Mouse (Mus musculus) monocyte, adult 5-6 weeks (primary cell): ENCODE measurements around the gene Olfr1145. TPM values are rescaled to one million over a fixed set of nuclear protein-coding genes. Genes with fewer than 3 reads are reported as not detected.

Source experiments
- ATAC-seq: fragments of 153-309, 156-312 bp; replicated peaks from 2 replicates; pipeline ENCODE4 v1.8.0; 2017; ENCODE audit warnings: mild to moderate bottlenecking; ENCODE audit not compliant: low TSS enrichment, insufficient number of reproducible peaks, severe bottlenecking, poor library complexity, low FRiP score
- total RNA-seq: library from RNA; stranded (forward); fragments of 200-1000, 200-491, 200-594 nt; gene quantifications from 3 replicates; pipeline ENCODE4 v1.2.3, GENCODE M21; 2017

Olfr1145 gene
- total RNA-seq, result not detected in 3 replicates

DNA sequence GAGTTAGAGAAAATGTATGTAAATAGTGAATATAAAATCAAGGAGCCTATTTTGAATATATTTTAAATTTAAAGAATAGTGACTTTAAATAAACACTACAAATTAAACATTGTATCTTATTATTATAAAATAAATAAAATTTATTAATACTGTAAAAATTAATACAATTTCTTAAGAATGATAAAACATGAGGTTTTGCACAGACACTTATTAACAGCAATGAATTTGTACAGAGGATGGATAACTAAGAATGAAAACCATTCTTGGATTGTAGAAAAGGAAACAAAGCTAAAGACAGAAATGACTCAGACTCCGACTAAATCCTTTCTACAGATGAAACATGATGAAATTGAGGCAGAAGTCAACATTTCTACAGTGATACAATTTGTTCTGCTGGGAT lies at the start of gene Olfr1145:
TSS of gene Olfr1145 (plus strand) at position 301 of the 400 bp plus-strand sequence.
- no peak for ATAC-seq

DNA sequence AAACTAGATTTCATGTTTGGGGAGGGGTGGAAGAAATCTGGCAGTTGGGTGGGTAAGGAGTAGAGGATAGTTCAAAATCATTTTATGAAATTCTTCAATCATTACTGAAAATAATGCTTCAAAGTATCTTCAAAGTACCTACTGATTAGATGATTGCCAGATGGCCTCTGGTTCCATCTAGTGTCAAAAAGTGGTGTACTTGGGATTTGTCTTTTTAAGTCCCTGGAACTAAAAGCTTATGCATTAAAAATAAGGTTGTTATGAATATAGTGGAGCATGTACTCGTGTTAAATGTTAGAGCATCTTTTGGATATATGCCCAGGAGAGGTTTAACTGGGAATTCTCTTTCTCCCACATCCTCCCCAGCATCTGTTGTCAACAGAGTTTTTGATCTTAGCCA lies 33.5 kb upstream of the Olfr1145 start:
- ATAC-seq, result no peak

DNA sequence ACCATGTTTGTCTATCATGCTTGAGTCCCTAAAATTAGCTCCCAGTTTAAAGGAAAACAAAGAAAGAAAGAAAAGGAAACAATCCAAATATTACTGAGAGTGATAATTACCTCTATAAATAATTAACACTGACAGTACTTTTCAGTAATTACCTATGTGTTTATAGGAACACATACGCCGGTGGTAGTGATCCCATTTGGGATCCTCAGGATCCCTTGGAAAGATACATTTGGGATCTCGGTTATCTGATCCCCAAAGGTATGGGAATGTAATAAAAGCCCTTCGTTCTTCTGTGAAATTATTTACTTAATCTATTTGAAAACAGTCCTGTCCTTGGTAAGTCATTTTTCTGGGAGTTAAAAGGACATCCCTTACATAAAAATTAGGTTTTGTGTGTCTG lies 30.4 kb upstream of the Olfr1145 start, which contains the start of gene Olfr152:
TSS of gene Olfr152 (plus strand) at position 301 of the 400 bp plus-strand sequence.
- ATAC-seq, result no peak

DNA sequence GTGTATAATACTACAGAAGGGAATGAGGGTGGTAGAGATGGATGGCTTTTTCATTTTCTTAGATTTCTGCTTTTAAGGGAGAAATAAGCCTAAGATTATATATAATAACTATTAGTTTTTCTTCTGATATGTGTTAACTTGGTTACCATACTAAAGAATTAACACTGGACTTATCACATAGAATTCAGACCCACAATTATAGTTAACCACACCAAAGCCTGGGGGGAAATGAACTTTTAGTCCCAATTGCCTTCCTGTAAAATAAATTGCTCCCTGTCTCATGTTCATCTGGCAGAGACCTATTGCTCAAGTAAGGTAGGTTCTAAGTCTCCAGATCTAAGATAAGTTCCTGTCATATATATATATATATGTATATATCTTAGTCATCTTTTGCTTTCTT lies 9.3 kb upstream of the Olfr1145 start, which contains the start of gene Olfr1143:
TSS of gene Olfr1143 (plus strand) at position 301 of the 400 bp plus-strand sequence.
- ATAC-seq, result no peak

GRCm38 (mm10) chr2:87830233-87830632 lies 20.6 kb downstream of the Olfr1145 start, which contains the start of gene Olfr1148:
Gene Olfr1148 (plus strand): TSS chr2:87830533.
- ATAC-seq, result no peak

- no peak for ATAC-seq
Measured at GRCm38 (mm10) chr2:87843693-87844092, 34.1 kb downstream of the Olfr1145 start, which contains the start of gene Olfr1150-ps1. Gene Olfr1150-ps1 (plus strand): TSS chr2:87843993.

DNA sequence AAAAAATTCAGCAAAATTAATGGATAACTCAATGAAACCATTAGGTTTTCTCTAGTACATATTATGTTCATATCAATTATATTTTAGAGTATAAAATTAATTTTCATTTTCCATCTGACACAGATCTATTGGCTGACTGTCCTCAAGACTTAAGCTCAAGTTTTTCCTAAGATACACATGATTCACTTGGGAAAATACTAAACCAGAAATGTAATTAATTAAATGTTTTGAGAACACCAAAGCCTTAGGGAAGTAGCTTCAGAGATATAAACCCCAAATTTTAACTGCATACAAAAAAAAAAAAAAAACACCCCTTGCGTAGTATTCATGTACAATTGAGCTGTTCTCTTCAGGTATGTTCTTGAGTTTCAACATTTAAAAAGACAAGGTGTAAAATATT lies 45.9 kb downstream of the Olfr1145 start, which contains the start of gene Olfr1151:
TSS of gene Olfr1151 (plus strand) at position 301 of the 400 bp plus-strand sequence.
- ATAC-seq, result no peak

Other genes with a start within 250 kb of the Olfr1145 start
- gene Olfr1129, start 235.9 kb upstream of the Olfr1145 start, total RNA-seq, result not detected in 3 replicates
- gene Olfr1130, start 203.6 kb upstream of the Olfr1145 start, total RNA-seq, result not detected in 3 replicates
- gene Olfr1131, start 182.7 kb upstream of the Olfr1145 start, total RNA-seq, result not detected in 3 replicates
- not detected in 3 replicates for gene Olfr1132, start 172.3 kb upstream of the Olfr1145 start, total RNA-seq
- gene Olfr1133, start 162.4 kb upstream of the Olfr1145 start, total RNA-seq, result not detected in 3 replicates
- gene Olfr1134, start 151.4 kb upstream of the Olfr1145 start, total RNA-seq, result not detected in 3 replicates
- gene Olfr1135, start 136.2 kb upstream of the Olfr1145 start, total RNA-seq, result not detected in 3 replicates
- not detected in 3 replicates for gene Olfr1136, start 115.9 kb upstream of the Olfr1145 start, total RNA-seq
- not detected in 3 replicates for gene Olfr1137, start 96.6 kb upstream of the Olfr1145 start, total RNA-seq
- not detected in 3 replicates for gene Olfr1138, start 69.8 kb upstream of the Olfr1145 start, total RNA-seq
- gene Olfr1140, start 66.1 kb upstream of the Olfr1145 start, total RNA-seq, result not detected in 3 replicates
- gene Olfr1141, start 55.8 kb upstream of the Olfr1145 start, total RNA-seq, result not detected in 3 replicates
- gene Olfr152, start 30.3 kb upstream of the Olfr1145 start, total RNA-seq, result 1.2 TPM in 1 of 3 replicates, not detected in the others
- not detected in 3 replicates for gene Olfr1143, start 9.2 kb upstream of the Olfr1145 start, total RNA-seq
- not detected in 3 replicates for gene Olfr1148, start 20.7 kb downstream of the Olfr1145 start, total RNA-seq
- not detected in 3 replicates for gene Olfr1150-ps1, start 34.2 kb downstream of the Olfr1145 start, total RNA-seq
- gene Olfr1151, start 46.0 kb downstream of the Olfr1145 start, total RNA-seq, result not detected in 3 replicates
- gene Olfr1152, start 56.7 kb downstream of the Olfr1145 start, total RNA-seq, result not detected in 3 replicates
- not detected in 3 replicates for gene Olfr1153, start 85.1 kb downstream of the Olfr1145 start, total RNA-seq
- gene Olfr1154, start 95.3 kb downstream of the Olfr1145 start, total RNA-seq, result not detected in 3 replicates
- gene Olfr1155, start 135.3 kb downstream of the Olfr1145 start, total RNA-seq, result not detected in 3 replicates
- gene Olfr1156, start 143.3 kb downstream of the Olfr1145 start, total RNA-seq, result not detected in 3 replicates
- not detected in 3 replicates for gene Olfr1157, start 158.5 kb downstream of the Olfr1145 start, total RNA-seq
- not detected in 3 replicates for gene Olfr74, start 164.8 kb downstream of the Olfr1145 start, total RNA-seq
- gene Olfr1158, start 180.3 kb downstream of the Olfr1145 start, total RNA-seq, result not detected in 3 replicates
- gene Olfr1160, start 198.4 kb downstream of the Olfr1145 start, total RNA-seq, result 0.32 TPM in 1 of 3 replicates, not detected in the others
- not detected in 3 replicates for gene Olfr1161, start 213.0 kb downstream of the Olfr1145 start, total RNA-seq
- not detected in 3 replicates for gene Olfr73, start 227.9 kb downstream of the Olfr1145 start, total RNA-seq
- gene Olfr1162, start 241.3 kb downstream of the Olfr1145 start, total RNA-seq, result not detected in 3 replicates